Mouse (Mus musculus) midbrain, embryonic 11.5 days (tissue): Measurements from ENCODE around the gene Kif3c. TPM values are rescaled to one million over a fixed set of nuclear protein-coding genes. Genes with fewer than 3 reads are reported as not detected.

ENCODE experiments used
- ATAC-seq: fragments of 200-750 bp; cut with Nextera tagmentation; 2 replicates; pipeline ENCODE4 v1.8.0; 2017; ENCODE audit warnings: moderate TSS enrichment, moderate library complexity; ENCODE audit not compliant: low FRiP score
- DNase-seq: peaks from one replicate; pipeline ENCODE4 v3.0.0; 2015; ENCODE audit warnings: low spot score; ENCODE audit errors: missing footprints
- H3K27ac ChIP-seq: fragments of 300-500 bp; sonication (generic); 2 replicates; pipeline ENCODE4 v1.5.1; 2014; ENCODE audit warnings: low read depth, low read length
- H3K27me3 ChIP-seq: fragments of 300-500 bp; sonication (generic); 2 replicates; pipeline ENCODE4 v1.6.1; 2014; ENCODE audit warnings: mild to moderate bottlenecking, low read length, moderate library complexity, mixed read lengths; ENCODE audit not compliant: control insufficient read depth, insufficient read depth
- H3K36me3 ChIP-seq: fragments of 300-500 bp; sonication (generic); 2 replicates; pipeline ENCODE4 v1.6.1; 2014; ENCODE audit warnings: mild to moderate bottlenecking, low read length, moderate library complexity, mixed read lengths; ENCODE audit not compliant: control insufficient read depth, insufficient read depth
- H3K4me1 ChIP-seq: fragments of 300-500 bp; sonication (generic); 2 replicates; pipeline ENCODE4 v1.6.1; 2014; ENCODE audit warnings: low read length; ENCODE audit not compliant: control insufficient read depth, insufficient read depth
- H3K4me2 ChIP-seq: fragments of 300-500 bp; sonication (generic); 2 replicates; pipeline ENCODE4 v1.6.1; 2014; ENCODE audit warnings: mild to moderate bottlenecking, moderate library complexity
- H3K4me3 ChIP-seq: fragments of 300-500 bp; sonication (generic); 2 replicates; pipeline ENCODE4 v1.5.1; 2014; ENCODE audit warnings: low read depth, low read length
- H3K9ac ChIP-seq: fragments of 300-500 bp; sonication (generic); 2 replicates; pipeline ENCODE4 v1.6.1; 2014; ENCODE audit warnings: low read length
- H3K9me3 ChIP-seq: fragments of 300-500 bp; sonication (generic); 2 replicates; pipeline ENCODE4 v1.6.1; 2016; ENCODE audit warnings: low read length; ENCODE audit not compliant: control insufficient read depth
- WGBS: fragments of 180-500 bp; shearing (Covaris S2); extraction: QIAGEN DNeasy Blood & Tissue Kit; methylation state at CpG from one replicate; pipeline ENCODE4 v1.1.7; 2014; 5-methylcytosine and 5-hydroxymethylcytosine counted together
- polyA plus RNA-seq: library from polyadenylated mRNA; unstranded; fragments of >200 nt; fragmentation: Nextera tagmentation; extraction: Ambion mirVana; gene quantifications from 2 replicates; pipeline ENCODE4 v1.2.1, GENCODE M21; 2014

The Kif3c gene
- polyA plus RNA-seq, 1 experiment from 2014 or later: 25.7 TPM

DNA sequence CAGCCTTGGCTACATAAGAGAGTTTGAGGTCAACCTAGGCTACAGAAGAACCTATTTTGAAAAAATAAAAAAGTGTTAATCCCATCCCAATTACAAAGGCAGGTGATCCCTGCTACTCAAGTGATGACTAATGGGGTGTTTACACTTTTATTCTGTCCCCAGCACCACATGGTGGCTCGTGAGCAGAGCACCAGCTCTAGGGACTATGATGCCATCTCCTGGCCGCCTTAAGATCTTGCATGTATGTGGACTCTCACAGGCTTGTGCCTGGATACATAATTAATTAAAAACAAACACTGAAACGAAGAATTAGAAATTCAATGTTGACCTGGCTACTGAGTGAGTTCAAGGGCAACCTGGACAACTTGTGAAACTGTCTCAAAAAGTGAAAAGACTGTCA, 12.3 kb downstream of the Kif3c start:
- H3K9ac ChIP-seq: no peak overlapping the region
- H3K4me3 ChIP-seq: no peak overlapping the region
- WGBS: 25% methylated on average over 3 of the region's 3 CpGs
- H3K27me3 ChIP-seq: no peaks in the 10 kb centered on the region
- no peaks in the 10 kb centered on the region for H3K9me3 ChIP-seq
- DNase-seq: peak; percentile 70
- no peak overlapping the region for H3K27ac ChIP-seq
- no peak for ATAC-seq
- no peaks in the 10 kb centered on the region for H3K36me3 ChIP-seq
- H3K4me2 ChIP-seq: no peak overlapping the region
- no peaks in the 10 kb centered on the region; the same call in 1 of the 2 replicates for H3K4me1 ChIP-seq

DNA sequence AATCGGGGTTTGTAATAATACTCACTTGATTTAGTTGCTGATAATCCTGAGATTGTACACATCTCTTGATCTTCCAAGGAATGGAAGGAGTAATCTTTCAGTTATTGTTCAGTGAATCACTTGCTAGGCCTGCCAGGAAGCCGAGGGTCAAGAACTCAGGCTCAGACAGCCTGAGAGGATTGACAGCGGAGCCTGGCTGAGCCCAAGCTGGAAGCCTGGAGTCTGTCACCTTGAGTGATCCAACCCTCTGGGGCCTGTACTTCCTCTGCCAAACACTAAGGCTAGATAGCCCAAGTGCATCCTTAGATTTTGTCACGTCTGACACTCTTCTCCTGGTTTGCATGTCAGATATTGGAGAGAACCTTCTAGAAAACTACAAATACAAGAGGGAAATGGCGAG, 12.8 kb downstream of the Kif3c start:
- Histone ChIP-seq H3K27ac (no peak overlapping the region), H3K4me3 (no peak overlapping the region), H3K9me3 (no peaks in the 10 kb centered on the region), H3K9ac (no peak overlapping the region), H3K4me2 (no peak overlapping the region), H3K27me3 (no peaks in the 10 kb centered on the region), H3K4me1 (no peaks in the 10 kb centered on the region), H3K36me3 (no peaks in the 10 kb centered on the region)
- no peak for ATAC-seq
- no peak for DNase-seq
- 81% methylated on average over 5 of the region's 5 CpGs for WGBS

DNA sequence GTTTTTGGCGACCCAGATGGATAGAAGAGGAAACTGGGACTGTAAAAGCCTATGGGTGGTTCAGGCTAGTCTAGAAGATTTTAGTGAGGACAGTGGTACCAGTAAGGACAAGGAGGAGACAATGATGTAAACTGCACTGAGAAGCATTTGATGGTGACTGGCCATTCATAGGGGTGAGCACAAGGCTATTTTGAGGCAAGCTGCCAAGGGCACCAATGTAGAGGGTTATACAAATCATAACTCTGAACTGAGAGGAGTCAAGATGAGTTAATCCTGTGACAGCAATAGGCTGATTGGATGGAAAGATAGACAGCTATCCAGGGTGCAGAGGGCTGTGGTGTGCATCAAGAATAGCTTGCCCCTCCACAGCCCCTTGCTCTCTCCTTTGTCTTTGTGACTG, 19.9 kb downstream of the Kif3c start:
- no peak overlapping the region for H3K9ac ChIP-seq
- peaks cover 13% of the 10 kb centered on the region for H3K36me3 ChIP-seq
- H3K27me3 ChIP-seq: no peaks in the 10 kb centered on the region
- WGBS: 82% methylated on average over 1 of the region's 1 CpGs
- no peak overlapping the region for H3K4me2 ChIP-seq
- H3K4me1 ChIP-seq: no peaks in the 10 kb centered on the region
- DNase-seq (no peak), ATAC-seq (no peak)
- H3K4me3 ChIP-seq: no peak overlapping the region
- H3K9me3 ChIP-seq: no peaks in the 10 kb centered on the region
- no peak overlapping the region for H3K27ac ChIP-seq

DNA sequence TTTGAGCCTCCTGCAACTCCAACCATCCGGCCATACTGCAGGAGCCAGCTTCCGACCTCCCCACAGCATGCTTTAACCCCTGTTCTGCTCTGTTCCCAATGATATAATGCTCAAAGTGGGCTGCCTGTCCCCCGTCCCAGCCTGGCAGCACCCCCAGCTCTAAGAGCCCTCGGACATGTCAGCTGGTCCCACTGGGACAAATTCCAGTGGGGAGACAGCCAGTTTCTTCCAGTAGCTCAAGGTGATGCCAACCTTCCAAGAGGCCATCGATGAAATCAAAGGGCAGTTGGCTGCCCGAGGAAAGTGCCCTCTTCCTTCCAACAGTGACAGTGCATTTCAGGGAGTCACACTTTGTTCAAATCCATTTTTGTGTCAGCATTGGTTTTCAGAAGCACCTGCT, 20.3 kb downstream of the Kif3c start:
- WGBS: 81% methylated on average over 6 of the region's 6 CpGs
- Histone ChIP-seq H3K4me2 (no peak overlapping the region), H3K4me1 (no peaks in the 10 kb centered on the region), H3K9me3 (no peaks in the 10 kb centered on the region), H3K27ac (no peak overlapping the region), H3K9ac (no peak overlapping the region), H3K27me3 (no peaks in the 10 kb centered on the region), H3K4me3 (no peak overlapping the region), H3K36me3 (peaks cover 13% of the 10 kb centered on the region)
- DNase-seq (no peak), ATAC-seq (no peak)

DNA sequence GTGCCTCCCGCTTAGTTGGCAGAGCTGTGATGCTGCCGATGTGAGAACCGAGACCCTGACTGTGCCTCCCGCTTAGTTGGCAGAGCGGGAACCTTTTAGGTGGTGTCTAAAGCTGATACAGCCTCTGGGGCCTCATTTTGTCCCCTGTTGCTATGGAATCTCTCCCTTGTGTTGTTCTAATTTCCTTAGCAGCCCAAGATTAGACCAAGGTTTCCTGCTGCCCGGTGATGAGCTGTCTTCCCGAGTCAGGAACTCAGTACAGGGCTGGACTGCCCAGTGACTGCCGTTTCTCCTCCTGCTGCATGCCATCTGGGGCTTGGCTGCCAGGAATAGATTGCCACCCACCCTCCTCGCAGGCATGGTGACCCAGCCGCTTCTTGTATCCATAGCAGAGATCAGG, 21.0 kb downstream of the Kif3c start:
- no peaks in the 10 kb centered on the region for H3K4me1 ChIP-seq
- peak; percentile 71 for DNase-seq
- H3K4me2 ChIP-seq: no peak overlapping the region
- H3K27ac ChIP-seq: no peak overlapping the region
- H3K9me3 ChIP-seq: no peaks in the 10 kb centered on the region
- H3K27me3 ChIP-seq: no peaks in the 10 kb centered on the region
- H3K4me3 ChIP-seq: no peak overlapping the region
- ATAC-seq: no peak
- peaks cover 13% of the 10 kb centered on the region for H3K36me3 ChIP-seq
- whole genome bisulfite sequencing: 80% methylated on average over 10 of the region's 10 CpGs
- no peak overlapping the region for H3K9ac ChIP-seq

DNA sequence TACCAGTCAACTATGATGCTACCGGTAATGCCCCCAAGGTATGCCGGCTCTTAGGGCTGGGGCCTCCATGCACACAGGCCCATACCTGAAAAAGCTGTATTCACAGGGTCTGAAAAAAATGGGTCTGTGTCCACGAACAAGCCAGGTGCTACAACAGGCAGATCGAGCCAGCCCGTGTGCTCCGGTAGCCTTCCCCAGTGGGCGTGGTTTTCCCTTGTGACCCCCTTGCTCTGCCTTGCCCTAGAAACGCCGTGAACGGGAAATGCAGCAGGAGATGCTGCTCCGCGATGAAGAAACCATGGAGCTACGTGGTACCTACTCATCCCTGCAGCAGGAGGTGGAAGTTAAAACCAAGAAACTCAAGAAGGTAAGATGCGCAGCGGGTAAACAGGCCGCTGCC, 23.0 kb downstream of the Kif3c start:
- Histone ChIP-seq H3K9me3 (no peaks in the 10 kb centered on the region), H3K36me3 (peaks cover 13% of the 10 kb centered on the region), H3K27me3 (no peaks in the 10 kb centered on the region), H3K4me2 (no peak overlapping the region), H3K9ac (no peak overlapping the region), H3K4me1 (no peaks in the 10 kb centered on the region), H3K27ac (no peak overlapping the region), H3K4me3 (no peak overlapping the region)
- no peak for ATAC-seq
- DNase-seq: peak; percentile 26
- 93% methylated on average over 16 of the region's 16 CpGs for whole genome bisulfite sequencing

DNA sequence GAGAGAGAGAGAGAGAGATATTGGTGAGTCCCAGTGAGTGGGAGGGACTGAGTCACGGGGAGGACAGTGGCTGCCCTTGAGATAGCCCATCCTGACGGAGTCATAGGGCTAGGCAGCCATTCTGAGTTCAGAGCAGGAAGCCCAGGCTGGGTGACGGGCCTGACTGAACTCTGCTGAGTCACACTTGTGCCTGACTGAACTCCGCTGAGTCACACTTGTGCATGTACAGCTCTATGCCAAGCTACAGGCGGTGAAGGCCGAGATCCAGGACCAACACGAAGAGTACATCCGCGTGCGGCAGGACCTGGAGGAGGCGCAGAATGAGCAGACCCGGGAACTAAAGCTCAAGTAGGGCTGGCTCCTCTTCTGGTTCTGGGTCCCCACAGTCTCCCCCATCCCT, 24.5 kb downstream of the Kif3c start:
- 87% methylated on average over 12 of the region's 12 CpGs for WGBS

DNA sequence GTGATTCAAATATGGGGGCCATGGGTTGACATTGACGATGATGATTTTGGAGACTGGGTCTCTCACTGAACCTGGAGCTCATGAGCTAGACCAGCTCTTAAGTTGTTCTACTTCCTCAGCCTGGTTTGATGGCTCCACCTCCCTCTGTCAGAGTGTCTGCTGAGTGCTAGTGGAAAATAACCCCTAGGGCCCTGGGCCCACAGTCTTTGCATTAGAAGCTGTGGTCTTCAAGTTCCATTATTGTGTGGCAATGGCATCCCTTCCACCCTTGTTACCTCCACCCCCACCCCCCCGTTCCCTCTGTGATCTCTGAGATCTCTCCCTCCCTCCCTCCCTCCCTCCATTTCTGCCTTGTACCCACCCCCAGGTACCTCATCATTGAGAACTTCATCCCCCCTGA, 25.1 kb downstream of the Kif3c start:
- Histone ChIP-seq H3K4me1 (no peaks in the 10 kb centered on the region), H3K36me3 (peaks cover 9% of the 10 kb centered on the region), H3K27me3 (no peaks in the 10 kb centered on the region), H3K4me3 (no peak overlapping the region), H3K27ac (no peak overlapping the region), H3K4me2 (no peak overlapping the region), H3K9me3 (no peaks in the 10 kb centered on the region), H3K9ac (no peak overlapping the region)
- ATAC-seq (no peak), DNase-seq (peak; percentile 77)
- WGBS: 94% methylated on average over 2 of the region's 2 CpGs

More for the DNA sequence above, 24.5 kb downstream of the Kif3c start:
- DNase-seq (peak; percentile 67), ATAC-seq (no peak)
- Histone ChIP-seq H3K4me3 (no peak overlapping the region), H3K4me2 (no peak overlapping the region), H3K4me1 (no peaks in the 10 kb centered on the region), H3K27me3 (no peaks in the 10 kb centered on the region), H3K9me3 (no peaks in the 10 kb centered on the region), H3K36me3 (peaks cover 9% of the 10 kb centered on the region), H3K9ac (no peak overlapping the region), H3K27ac (no peak overlapping the region)

DNA sequence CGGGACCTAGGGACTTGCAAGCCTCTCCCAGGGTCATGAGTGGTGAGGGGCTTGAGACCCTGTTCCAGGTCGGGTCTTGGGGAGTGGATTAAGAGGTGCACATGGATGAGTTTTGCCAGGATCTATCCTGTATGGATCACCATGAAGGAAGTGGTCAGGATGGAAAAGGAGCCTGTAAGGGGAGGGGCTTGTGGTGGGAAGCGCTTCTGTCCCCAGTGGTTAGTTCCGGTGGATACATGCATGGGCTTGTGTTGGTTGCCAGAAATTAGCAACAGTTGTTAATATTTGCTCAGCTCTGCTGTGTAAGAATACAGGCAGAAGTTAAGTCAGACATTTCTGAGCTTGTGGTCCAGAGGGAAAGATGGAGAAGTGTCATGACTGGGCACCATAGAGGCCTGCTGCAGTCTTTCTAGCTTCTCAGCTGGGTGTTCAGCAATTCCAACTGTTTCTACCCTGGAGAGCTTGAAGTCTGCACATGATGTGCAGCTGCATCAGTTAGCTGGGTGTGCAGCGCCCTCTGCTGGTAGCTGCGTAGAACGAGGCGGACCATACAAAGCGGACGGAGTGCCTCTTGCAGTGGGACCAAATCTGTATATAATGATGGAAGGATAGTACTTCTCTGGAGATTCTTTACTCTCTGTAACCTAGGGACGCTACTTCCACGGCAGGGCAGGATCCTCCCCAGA, 25.8 kb downstream of the Kif3c start:
- Histone ChIP-seq H3K9me3 (no peaks in the 10 kb centered on the region), H3K4me3 (no peak overlapping the region), H3K9ac (no peak overlapping the region), H3K4me1 (no peaks in the 10 kb centered on the region), H3K27ac (no peak overlapping the region), H3K36me3 (peaks cover 9% of the 10 kb centered on the region), H3K4me2 (no peak overlapping the region), H3K27me3 (no peaks in the 10 kb centered on the region)
- 32% methylated on average over 12 of the region's 12 CpGs for WGBS
- DNase-seq (peak; percentile 96), ATAC-seq (peak; percentile 71)
